Mouse (Mus musculus) thymus, adult 2 months (tissue): ENCODE measurements around the gene Bckdk.

Experiments used
- CTCF ChIP-seq: fragments of 200-500 bp; IDR thresholded peaks from 2 replicates; pipeline ENCODE4 v1.5.1; 2012; ENCODE audit warnings: mild to moderate bottlenecking, control low read depth, low read length, moderate library complexity, borderline replicate concordance; ENCODE audit not compliant: control insufficient read depth, poor library complexity, insufficient read depth; ENCODE audit errors: extremely low read depth
- POLR2A ChIP-seq: fragments of 200-500 bp; IDR thresholded peaks from 2 replicates; pipeline ENCODE4 v1.6.1; 2012; ENCODE audit warnings: mild to moderate bottlenecking, low read length, control low read depth, moderate library complexity; ENCODE audit not compliant: control insufficient read depth, poor library complexity, insufficient read depth; ENCODE audit errors: extremely low read depth

DNA sequence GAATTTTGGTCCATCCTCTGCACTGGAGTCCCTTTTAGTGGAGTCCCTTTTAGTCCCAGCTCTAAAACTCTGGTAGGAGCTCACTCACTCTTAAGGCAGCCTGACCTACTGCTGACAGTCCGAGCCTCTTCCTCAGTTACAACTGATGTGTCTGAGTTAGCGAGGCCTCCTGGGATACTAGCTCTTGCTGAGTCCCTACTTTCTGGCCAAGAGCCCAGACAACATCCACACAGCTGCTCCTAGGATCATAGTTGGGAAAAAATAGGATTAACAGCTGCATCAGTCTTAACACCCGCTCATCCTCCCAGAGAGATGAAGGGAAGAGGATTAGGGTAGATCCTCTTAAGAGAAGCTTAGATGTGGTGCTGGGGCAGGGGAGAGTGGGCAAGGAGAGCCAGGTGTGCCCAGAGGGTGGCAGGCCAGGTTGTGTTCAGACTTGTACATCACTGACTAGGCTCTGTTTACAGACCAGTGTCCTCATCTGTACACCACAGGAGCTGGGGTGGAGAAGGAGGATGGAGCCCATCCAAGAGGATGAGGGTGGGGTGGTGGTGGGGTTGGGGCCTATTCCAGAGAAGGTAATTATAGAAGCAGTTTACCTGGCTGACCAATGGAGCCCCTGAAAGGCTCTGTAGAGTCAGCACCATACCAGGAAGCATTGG is 34.6 kb upstream of the Bckdk start:
- TF ChIP-seq CTCF: no peak
- TF ChIP-seq POLR2A: no peak
